Mouse (Mus musculus) limb, embryonic 10.5 days (tissue): Measurements from ENCODE around the gene Btf3. TPM values are rescaled to one million over a fixed set of nuclear protein-coding genes. Genes with fewer than 3 reads are reported as not detected.

Source experiments
- DNase-seq: peaks from one replicate; pipeline ENCODE4 v3.0.0-alpha.2; 2017; ENCODE audit warnings: low spot score
- H3K27ac ChIP-seq: fragments of 300-500 bp; sonication (generic); 2 replicates; pipeline ENCODE4 v1.5.1; 2016; ENCODE audit warnings: mild to moderate bottlenecking
- H3K27me3 ChIP-seq: fragments of 300-500 bp; sonication (generic); 2 replicates; pipeline ENCODE4 v1.6.1; 2016; ENCODE audit warnings: low read depth, mild to moderate bottlenecking; ENCODE audit not compliant: poor library complexity, severe bottlenecking
- H3K36me3 ChIP-seq: fragments of 300-500 bp; sonication (generic); 2 replicates; pipeline ENCODE4 v1.6.1; 2016; ENCODE audit warnings: mild to moderate bottlenecking, moderate library complexity
- H3K4me1 ChIP-seq: fragments of 300-500 bp; sonication (generic); 2 replicates; pipeline ENCODE4 v1.6.1; 2016
- H3K4me3 ChIP-seq: fragments of 300-500 bp; sonication (generic); 2 replicates; pipeline ENCODE4 v1.5.1; 2016; ENCODE audit warnings: mild to moderate bottlenecking, moderate library complexity
- H3K9me3 ChIP-seq: fragments of 300-500 bp; sonication (generic); replicated peaks from 2 replicates; pipeline ENCODE4 v1.6.1; 2016; ENCODE audit warnings: mild to moderate bottlenecking
- WGBS: fragments of 180-500 bp; shearing (Covaris S2); methylation state at CpG from one replicate; pipeline ENCODE4 v1.1.7; 2016; 5-methylcytosine and 5-hydroxymethylcytosine counted together
- polyA plus RNA-seq: library from polyadenylated mRNA; unstranded; fragments of >200 nt; fragmentation: Nextera tagmentation; extraction: Ambion mirVana; gene quantifications from 2 replicates; pipeline ENCODE4 v1.2.1, GENCODE M21; 2016

Btf3 gene
- polyA plus RNA-seq, 1 experiment from 2014 or later: 695 TPM

GRCm38 (mm10) chr13:98355559-98356111 lies 38.8 kb upstream of the Btf3 start:
- Histone ChIP-seq H3K27ac (peak overlapping the region; percentile 66), H3K9me3 (no peaks in the 10 kb centered on the region), H3K36me3 (no peaks in the 10 kb centered on the region), H3K4me3 (peak overlapping the region; percentile 54), H3K27me3 (peaks cover 99% of the 10 kb centered on the region), H3K4me1 (peaks cover 30% of the 10 kb centered on the region)
- DNase-seq: peak; percentile 74
- WGBS: under 1% methylated on average over 81 of the region's 81 CpGs

- H3K4me3 ChIP-seq: peak overlapping the region; percentile 54
- DNase-seq: peak; percentile 76
- H3K27ac ChIP-seq: peak overlapping the region; percentile 66
- no peaks in the 10 kb centered on the region for H3K36me3 ChIP-seq
- H3K27me3 ChIP-seq: peaks cover 99% of the 10 kb centered on the region
- peaks cover 30% of the 10 kb centered on the region for H3K4me1 ChIP-seq
- no peaks in the 10 kb centered on the region for H3K9me3 ChIP-seq
- 2% methylated on average over 99 of the region's 102 CpGs for WGBS
These were observed 38.2 kb upstream of the Btf3 start for GRCm38 (mm10) chr13:98354871-98355558.

DNA sequence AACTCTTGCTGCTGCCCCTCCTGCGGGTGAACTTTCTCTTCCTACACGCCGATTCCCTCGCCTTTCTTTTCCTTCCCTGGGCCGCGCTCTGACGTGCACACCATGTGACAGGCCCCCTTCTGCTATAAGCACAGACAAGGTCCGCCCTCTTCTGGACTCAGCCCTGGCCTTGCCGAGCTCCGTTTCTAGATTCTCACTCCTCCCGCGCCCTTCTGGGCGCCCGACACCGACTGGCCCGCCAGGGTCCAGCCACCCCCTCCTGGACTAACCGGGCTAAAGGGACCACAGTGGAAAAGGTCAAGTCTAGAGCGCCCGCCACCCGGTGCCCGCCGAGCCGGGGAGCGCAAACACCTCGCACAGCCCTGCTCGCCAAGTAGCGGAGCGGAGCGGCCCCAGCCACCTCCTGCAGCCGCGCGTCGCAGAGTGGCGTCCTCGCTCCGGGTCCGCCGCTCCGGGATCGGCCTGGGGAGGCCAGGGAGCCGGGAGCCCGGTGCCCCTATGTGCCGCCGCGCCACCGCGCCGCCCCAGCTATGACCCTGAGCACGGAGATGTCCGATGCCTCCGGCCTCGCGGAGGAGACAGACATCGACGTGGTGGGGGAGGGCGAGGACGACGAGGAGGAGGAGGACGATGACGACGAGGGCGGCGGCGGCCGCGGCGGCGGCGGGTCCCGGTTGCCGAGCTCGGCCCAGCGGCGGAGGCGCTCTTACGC lies 37.4 kb upstream of the Btf3 start, which contains the start of gene Foxd1:
Gene Foxd1 (plus strand): TSS at position 153 of the 712 bp plus-strand sequence.
- Histone ChIP-seq H3K4me1 (peaks cover 30% of the 10 kb centered on the region), H3K27me3 (peaks cover 99% of the 10 kb centered on the region), H3K27ac (peak within 1 kb of the TSS; percentile 66), H3K36me3 (no peaks in the 10 kb centered on the region), H3K9me3 (no peaks in the 10 kb centered on the region), H3K4me3 (peak within 1 kb of the TSS; percentile 54)
- DNase-seq: peak; percentile 82
- WGBS: under 1% methylated on average over 76 of the region's 76 CpGs

DNA sequence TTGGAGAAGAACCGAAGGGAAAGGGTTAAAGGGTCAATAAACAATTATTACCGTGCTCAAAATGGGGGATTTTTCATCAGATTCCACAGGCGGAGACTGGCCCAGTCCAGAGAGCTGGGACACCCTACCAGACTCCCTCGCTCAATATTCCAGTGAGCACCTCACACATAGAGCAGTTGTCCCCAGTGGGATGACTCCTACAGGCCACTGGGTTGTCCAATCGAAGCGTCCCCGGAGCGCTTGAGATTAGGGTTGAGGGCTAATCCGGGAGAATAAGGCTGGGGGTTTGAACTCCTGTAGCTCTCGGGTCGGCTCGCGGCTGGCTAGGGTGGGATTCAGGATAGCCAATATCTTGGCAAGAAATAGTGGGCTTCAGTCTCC lies 36.9 kb upstream of the Btf3 start:
- no peaks in the 10 kb centered on the region for H3K9me3 ChIP-seq
- H3K36me3 ChIP-seq: no peaks in the 10 kb centered on the region
- peaks cover 99% of the 10 kb centered on the region for H3K27me3 ChIP-seq
- H3K4me1 ChIP-seq: peaks cover 30% of the 10 kb centered on the region
- no peak overlapping the region for H3K27ac ChIP-seq
- peak overlapping the region; percentile 54 for H3K4me3 ChIP-seq
- under 1% methylated on average over 13 of the region's 13 CpGs for WGBS
- DNase-seq: no peak

DNA sequence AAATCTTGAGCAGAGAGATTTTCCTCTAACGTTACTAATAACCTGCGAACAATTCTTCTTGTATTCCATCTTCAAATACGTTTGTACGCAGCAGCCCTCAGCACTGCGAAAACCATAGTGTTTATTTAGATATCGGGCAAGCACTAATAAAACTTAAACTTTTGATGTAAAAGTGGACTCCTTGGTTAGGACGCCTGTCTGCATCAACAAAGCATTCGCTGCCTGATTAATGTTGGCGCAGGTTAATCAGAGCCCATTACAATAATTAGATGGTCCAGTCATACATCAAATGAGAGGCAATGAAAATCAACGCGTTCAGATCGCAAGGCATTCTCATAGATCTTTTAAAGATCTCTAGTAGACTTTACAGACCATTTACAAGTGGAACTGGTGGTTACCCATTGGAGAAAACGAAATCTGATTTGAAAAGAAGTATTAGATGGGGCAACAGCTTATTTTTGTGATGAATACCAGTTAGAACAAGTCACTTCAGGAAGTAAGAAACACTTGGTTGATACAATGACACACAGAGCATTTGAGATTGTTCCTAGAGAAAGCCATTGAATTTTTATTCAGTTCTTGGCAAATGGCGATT lies 35.7 kb upstream of the Btf3 start:
- no peak for DNase-seq
- H3K27me3 ChIP-seq: peaks cover 87% of the 10 kb centered on the region
- H3K36me3 ChIP-seq: no peaks in the 10 kb centered on the region
- H3K27ac ChIP-seq: no peak overlapping the region
- 8% methylated on average over 14 of the region's 14 CpGs for WGBS
- no peaks in the 10 kb centered on the region for H3K9me3 ChIP-seq
- no peak overlapping the region for H3K4me3 ChIP-seq
- peaks cover 26% of the 10 kb centered on the region for H3K4me1 ChIP-seq

- Histone ChIP-seq H3K9me3 (no peaks in the 10 kb centered on the region), H3K27me3 (peaks cover 78% of the 10 kb centered on the region), H3K4me1 (peaks cover 26% of the 10 kb centered on the region), H3K27ac (no peak overlapping the region), H3K36me3 (no peaks in the 10 kb centered on the region), H3K4me3 (no peak overlapping the region)
- 9% methylated on average over 8 of the region's 8 CpGs for WGBS
- DNase-seq: peak; percentile 59
These were observed 34.7 kb upstream of the Btf3 start for GRCm38 (mm10) chr13:98351527-98351926.

DNA sequence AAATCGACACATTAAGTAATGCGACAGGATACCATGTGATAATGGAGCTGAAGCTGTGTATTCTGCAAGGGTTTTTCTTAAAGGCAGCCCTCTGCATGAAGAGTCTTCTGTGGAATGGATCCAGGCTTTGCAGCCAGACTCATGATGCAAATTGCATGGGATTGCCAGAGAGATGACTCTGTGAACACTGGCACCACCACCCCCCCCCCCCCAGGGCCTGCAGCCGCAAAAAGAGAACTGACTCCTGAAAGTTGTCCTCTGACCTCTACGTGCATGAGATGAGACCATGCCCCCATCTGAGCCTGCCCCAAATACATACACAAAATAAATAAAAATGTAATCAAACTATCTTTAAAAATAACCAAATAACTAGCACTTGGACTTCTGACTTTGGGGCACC lies 32.7 kb upstream of the Btf3 start:
- WGBS: 85% methylated on average over 4 of the region's 4 CpGs
- Histone ChIP-seq H3K27me3 (peaks cover 69% of the 10 kb centered on the region), H3K36me3 (no peaks in the 10 kb centered on the region), H3K9me3 (no peaks in the 10 kb centered on the region), H3K4me1 (peaks cover 11% of the 10 kb centered on the region), H3K27ac (no peak overlapping the region), H3K4me3 (no peak overlapping the region)
- no peak for DNase-seq

GRCm38 (mm10) chr13:98340506-98340905 lies 23.7 kb upstream of the Btf3 start:
- no peak for DNase-seq
- Histone ChIP-seq H3K27ac (no peak overlapping the region), H3K36me3 (no peaks in the 10 kb centered on the region), H3K4me1 (no peaks in the 10 kb centered on the region), H3K9me3 (no peaks in the 10 kb centered on the region), H3K4me3 (no peak overlapping the region), H3K27me3 (0 out of 2 replicates have a peak, but pooled peaks cover 10% of the 10 kb centered on the region)
- WGBS: 82% methylated on average over 5 of the region's 5 CpGs

DNA sequence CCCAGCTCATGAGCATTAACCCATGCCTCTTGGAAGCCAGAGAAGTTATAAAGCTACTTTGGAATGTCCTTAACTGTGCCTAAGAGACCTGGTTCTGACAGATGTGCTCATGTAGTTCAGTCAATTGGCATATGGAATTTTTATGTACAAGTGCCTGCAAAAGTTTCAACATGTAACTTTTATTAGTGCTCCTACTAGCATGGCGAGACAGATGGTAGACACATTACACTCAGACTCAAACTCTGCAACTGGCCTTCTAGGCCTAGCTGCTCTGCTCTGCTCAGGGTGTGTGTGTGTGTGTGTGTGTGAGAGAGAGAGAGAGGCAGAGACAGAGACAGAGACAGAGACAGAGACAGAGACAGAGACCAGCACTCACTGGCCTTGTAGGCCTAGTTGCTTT lies 19.4 kb upstream of the Btf3 start:
- WGBS: 92% methylated on average over 1 of the region's 1 CpGs
- Histone ChIP-seq H3K4me3 (no peak overlapping the region), H3K36me3 (no peaks in the 10 kb centered on the region), H3K9me3 (no peaks in the 10 kb centered on the region), H3K27ac (no peak overlapping the region), H3K27me3 (no peaks in the 10 kb centered on the region), H3K4me1 (no peaks in the 10 kb centered on the region)
- DNase-seq: no peak

GRCm38 (mm10) chr13:98332106-98332505 lies 15.3 kb upstream of the Btf3 start:
- H3K4me1 ChIP-seq: no peaks in the 10 kb centered on the region
- no peaks in the 10 kb centered on the region for H3K9me3 ChIP-seq
- H3K4me3 ChIP-seq: no peak overlapping the region
- WGBS: 53% methylated on average over 2 of the region's 2 CpGs
- peak; percentile 40 for DNase-seq
- no peak overlapping the region for H3K27ac ChIP-seq
- no peaks in the 10 kb centered on the region for H3K36me3 ChIP-seq
- H3K27me3 ChIP-seq: no peaks in the 10 kb centered on the region

DNA sequence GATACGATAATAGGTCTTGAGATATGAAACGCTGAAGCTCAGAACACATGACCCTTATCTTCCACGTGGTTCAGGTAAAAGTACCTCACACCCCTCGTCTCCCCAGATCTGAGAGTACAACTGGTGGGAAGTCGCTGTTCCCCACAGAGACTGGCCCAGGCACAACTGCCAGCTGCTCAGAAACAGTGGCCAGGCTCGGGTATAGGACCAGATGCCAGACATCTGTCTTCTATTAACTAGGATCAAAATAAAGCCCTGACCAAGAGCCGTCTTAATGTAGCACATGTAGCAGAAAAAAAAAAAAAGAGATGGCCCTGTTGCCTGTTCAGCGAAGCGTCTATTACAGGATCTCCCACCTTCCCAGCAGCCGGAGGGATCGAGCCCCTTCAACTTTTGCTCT lies 8.2 kb upstream of the Btf3 start:
- H3K36me3 ChIP-seq: no peaks in the 10 kb centered on the region
- no peak overlapping the region for H3K4me3 ChIP-seq
- no peaks in the 10 kb centered on the region for H3K9me3 ChIP-seq
- WGBS: 59% methylated on average over 11 of the region's 11 CpGs
- no peaks in the 10 kb centered on the region for H3K27me3 ChIP-seq
- H3K27ac ChIP-seq: no peak overlapping the region
- no peak for DNase-seq
- H3K4me1 ChIP-seq: peaks cover 7% of the 10 kb centered on the region

DNA sequence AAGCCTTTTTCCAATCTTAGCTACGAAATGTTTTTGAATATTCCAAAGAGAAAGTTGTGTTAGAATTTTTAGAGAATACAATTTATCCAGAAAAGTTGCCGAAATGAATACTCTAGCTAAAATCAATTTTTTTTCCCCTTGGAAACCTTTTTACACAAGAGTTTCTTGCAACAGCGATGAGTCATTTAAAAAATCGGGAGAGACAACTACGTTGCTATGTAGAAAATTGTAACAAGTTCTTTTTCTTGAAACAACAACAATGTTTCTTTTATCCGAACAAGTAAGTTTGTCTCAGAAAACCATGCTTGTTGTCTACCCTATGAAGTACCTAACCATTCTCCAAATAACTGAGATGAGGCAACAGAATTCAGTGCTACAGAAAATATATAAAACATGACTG lies 1.1 kb upstream of the Btf3 start:
- no peak overlapping the region for H3K27ac ChIP-seq
- H3K36me3 ChIP-seq: peaks cover 24% of the 10 kb centered on the region
- no peaks in the 10 kb centered on the region for H3K9me3 ChIP-seq
- no peaks in the 10 kb centered on the region for H3K27me3 ChIP-seq
- H3K4me1 ChIP-seq: peaks cover 18% of the 10 kb centered on the region
- no peak for DNase-seq
- peak overlapping the region; percentile 100; the same call in 1 of the 2 replicates for H3K4me3 ChIP-seq
- WGBS: 94% methylated on average over 6 of the region's 6 CpGs

GRCm38 (mm10) chr13:98317246-98317677 lies 456 bp upstream of the Btf3 start:
- Histone ChIP-seq H3K27ac (peak overlapping the region; percentile 98), H3K36me3 (peaks cover 30% of the 10 kb centered on the region), H3K9me3 (no peaks in the 10 kb centered on the region), H3K4me1 (peaks cover 18% of the 10 kb centered on the region), H3K4me3 (peak overlapping the region; percentile 100), H3K27me3 (no peaks in the 10 kb centered on the region)
- 6% methylated on average over 16 of the region's 16 CpGs for WGBS
- no peak for DNase-seq
